Mouse (Mus musculus): ENCODE data around the gene Fam208b.

DNA sequence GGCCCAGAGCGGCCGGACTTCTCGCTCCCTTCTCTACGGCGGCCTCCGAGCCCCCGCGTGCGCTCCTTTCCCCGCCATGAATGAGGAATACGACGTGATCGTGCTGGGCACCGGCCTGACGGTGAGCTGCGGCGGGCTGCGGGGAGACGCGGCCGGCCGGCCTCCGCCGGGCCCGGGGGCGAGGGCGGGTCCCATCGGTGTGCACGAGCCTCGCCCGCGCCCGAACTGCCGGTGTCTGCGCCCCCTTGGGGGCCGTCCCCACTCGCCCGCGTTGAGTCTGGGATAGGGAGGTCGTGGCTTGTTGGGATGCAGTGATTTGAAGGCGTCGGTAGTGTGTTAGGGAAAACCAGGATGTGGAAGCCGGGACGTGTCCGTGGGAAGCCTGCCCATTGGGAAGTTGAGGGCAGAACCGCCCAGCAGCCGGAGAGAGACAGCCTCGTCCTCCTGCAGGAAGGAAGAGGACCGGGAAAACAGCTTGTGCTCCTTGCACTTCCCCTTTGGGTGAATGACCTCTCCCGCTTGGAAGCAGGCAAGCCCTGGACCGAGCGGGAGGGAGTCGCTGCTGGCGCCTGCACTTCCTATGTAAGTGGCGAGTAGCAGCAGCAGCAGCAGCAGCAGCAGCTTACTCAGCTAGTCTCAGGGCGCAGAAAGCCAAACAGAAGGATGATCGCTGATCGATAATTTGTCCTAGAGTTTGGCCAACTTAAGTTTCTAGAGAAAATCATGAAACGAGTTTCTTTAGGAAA is 72.5 kb downstream of the Fam208b start:
- TF ChIP-seq CTCF (IDR thresholded peaks at IDR 0.05; ENCODE audit: low read depth, low read length) (no peak), POLR2A (IDR thresholded peaks at IDR 0.05; ENCODE audit: extremely low read depth, insufficient read depth, low read length) (0 out of 2 replicates have a peak, but pooled peaks have one; percentile 30)

All from liver, adult 2 months (tissue).